Mouse (Mus musculus): Measurements from ENCODE around the gene Plxna2. TPM values are rescaled to one million over a fixed set of nuclear protein-coding genes. Genes with fewer than 3 reads are reported as not detected.

Plxna2 gene
- 6.0 and 6.7 TPM in 2 replicates for polyA plus RNA-seq (2015; fragmentation: Nextera tagmentation; extraction: Ambion mirVana)

DNA sequence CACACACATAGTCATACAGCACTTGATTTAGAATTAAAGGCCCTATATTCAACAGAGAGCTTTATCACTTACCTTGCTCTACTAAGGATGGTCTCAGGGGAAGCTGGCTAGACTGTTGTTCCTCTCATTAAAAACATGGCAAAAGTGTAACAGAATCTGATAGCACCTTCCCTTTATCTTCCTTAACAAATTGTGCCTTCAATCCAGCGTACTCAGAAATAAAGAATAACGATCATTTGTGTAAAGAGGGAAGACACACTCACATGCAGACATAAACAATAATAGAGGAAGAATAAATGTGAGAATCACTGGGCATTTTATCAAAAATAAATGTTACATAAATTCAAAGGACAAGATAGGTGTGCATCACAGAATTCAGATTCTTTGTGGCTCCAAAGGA lies at the start of gene Plxna2:
Plxna2 (plus strand) TSS at position 301 of the 400 bp plus-strand sequence.
- H3K27me3 ChIP-seq (ENCODE audit: insufficient read depth, low read length): peaks cover 2% of the 10 kb centered on the region; the same call in 1 of the 2 replicates
- no peak within 1 kb of the TSS for H3K27ac ChIP-seq (ENCODE audit: low read length)
- ATAC-seq (ENCODE audit: low FRiP score, low TSS enrichment): no peak
- no peaks in the 10 kb centered on the region for H3K9me3 ChIP-seq (ENCODE audit: low read length)
- H3K9ac ChIP-seq (replicated peaks; ENCODE audit: low read length): peak within 1 kb of the TSS; percentile 66; the same call in 1 of the 2 replicates
- 94% methylated on average over 2 of the region's 2 CpGs for WGBS
- no peaks in the 10 kb centered on the region for H3K36me3 ChIP-seq (ENCODE audit: insufficient read depth, low read length)
- peaks cover 24% of the 10 kb centered on the region for H3K4me1 ChIP-seq (ENCODE audit: insufficient read depth, low read length)
- peak within 1 kb of the TSS; percentile 93 for H3K4me2 ChIP-seq (replicated peaks; ENCODE audit: low read depth, low read length)
- peak within 1 kb of the TSS; percentile 55 for H3K4me3 ChIP-seq (ENCODE audit: low read length)

- no peaks in the 10 kb centered on the region for H3K9me3 ChIP-seq (ENCODE audit: low read length)
- 82% methylated on average over 3 of the region's 3 CpGs for WGBS
- H3K4me2 ChIP-seq (replicated peaks; ENCODE audit: low read depth, low read length): no peak overlapping the region
- H3K4me3 ChIP-seq (ENCODE audit: low read length): no peak overlapping the region
- H3K4me1 ChIP-seq (ENCODE audit: insufficient read depth, low read length): no peaks in the 10 kb centered on the region
- no peak overlapping the region for H3K27ac ChIP-seq (ENCODE audit: low read length)
- ATAC-seq (ENCODE audit: low FRiP score, low TSS enrichment): no peak
- no peak overlapping the region for H3K9ac ChIP-seq (replicated peaks; ENCODE audit: low read length)
- no peaks in the 10 kb centered on the region for H3K36me3 ChIP-seq (ENCODE audit: insufficient read depth, low read length)
- H3K27me3 ChIP-seq (ENCODE audit: insufficient read depth, low read length): peaks cover 3% of the 10 kb centered on the region; the same call in 1 of the 2 replicates
Observed at GRCm38 (mm10) chr1:194573870-194574269, 44.1 kb upstream of the Plxna2 start.

DNA sequence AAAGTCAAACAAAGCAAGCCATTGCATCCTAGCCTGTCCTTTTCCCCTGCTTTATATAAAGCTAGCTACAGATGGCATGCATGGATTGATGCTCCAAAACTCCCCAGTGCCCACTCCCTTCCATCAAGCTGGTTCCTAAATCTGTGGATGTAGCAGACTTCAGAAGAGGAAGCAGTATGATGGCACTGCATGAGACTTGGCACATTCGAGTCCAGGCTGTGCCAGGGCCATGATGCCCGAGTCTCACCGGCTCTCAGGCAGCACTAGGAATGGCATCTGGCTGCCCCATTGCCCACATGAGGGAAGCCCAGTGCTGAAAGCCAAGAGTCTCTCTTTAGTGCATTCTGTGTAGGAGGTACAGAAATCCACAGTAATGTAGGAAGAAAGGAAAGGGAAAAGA lies 39.7 kb upstream of the Plxna2 start:
- no peak overlapping the region for H3K4me2 ChIP-seq (replicated peaks; ENCODE audit: low read depth, low read length)
- no peak overlapping the region for H3K4me3 ChIP-seq (ENCODE audit: low read length)
- WGBS: 91% methylated on average over 3 of the region's 3 CpGs
- H3K4me1 ChIP-seq (ENCODE audit: insufficient read depth, low read length): no peaks in the 10 kb centered on the region
- H3K9me3 ChIP-seq (ENCODE audit: low read length): no peaks in the 10 kb centered on the region
- peaks cover 3% of the 10 kb centered on the region; the same call in 1 of the 2 replicates for H3K27me3 ChIP-seq (ENCODE audit: insufficient read depth, low read length)
- no peak for ATAC-seq (ENCODE audit: low FRiP score, low TSS enrichment)
- H3K27ac ChIP-seq (ENCODE audit: low read length): no peak overlapping the region
- no peak overlapping the region for H3K9ac ChIP-seq (replicated peaks; ENCODE audit: low read length)
- H3K36me3 ChIP-seq (ENCODE audit: insufficient read depth, low read length): no peaks in the 10 kb centered on the region

GRCm38 (mm10) chr1:194580539-194580938 lies 37.5 kb upstream of the Plxna2 start:
- H3K27me3 ChIP-seq (ENCODE audit: insufficient read depth, low read length): no peaks in the 10 kb centered on the region
- no peaks in the 10 kb centered on the region for H3K36me3 ChIP-seq (ENCODE audit: insufficient read depth, low read length)
- H3K9ac ChIP-seq (replicated peaks; ENCODE audit: low read length): no peak overlapping the region
- no peak overlapping the region for H3K4me3 ChIP-seq (ENCODE audit: low read length)
- H3K9me3 ChIP-seq (ENCODE audit: low read length): no peaks in the 10 kb centered on the region
- no peak for ATAC-seq (ENCODE audit: low FRiP score, low TSS enrichment)
- no peak overlapping the region for H3K27ac ChIP-seq (ENCODE audit: low read length)
- H3K4me2 ChIP-seq (replicated peaks; ENCODE audit: low read depth, low read length): no peak overlapping the region
- no peaks in the 10 kb centered on the region for H3K4me1 ChIP-seq (ENCODE audit: insufficient read depth, low read length)

- H3K27me3 ChIP-seq (ENCODE audit: insufficient read depth, low read length): no peaks in the 10 kb centered on the region
- H3K9me3 ChIP-seq (ENCODE audit: low read length): no peaks in the 10 kb centered on the region
- H3K4me1 ChIP-seq (ENCODE audit: insufficient read depth, low read length): peaks cover 3% of the 10 kb centered on the region; the same call in 1 of the 2 replicates
- WGBS: 62% methylated on average over 1 of the region's 1 CpGs
- ATAC-seq (ENCODE audit: low FRiP score, low TSS enrichment): no peak
- H3K36me3 ChIP-seq (ENCODE audit: insufficient read depth, low read length): no peaks in the 10 kb centered on the region
- H3K4me3 ChIP-seq (ENCODE audit: low read length): no peak overlapping the region
- no peak overlapping the region for H3K9ac ChIP-seq (replicated peaks; ENCODE audit: low read length)
- no peak overlapping the region for H3K4me2 ChIP-seq (replicated peaks; ENCODE audit: low read depth, low read length)
- H3K27ac ChIP-seq (ENCODE audit: low read length): no peak overlapping the region
Observed at GRCm38 (mm10) chr1:194586670-194587069, 31.3 kb upstream of the Plxna2 start.

DNA sequence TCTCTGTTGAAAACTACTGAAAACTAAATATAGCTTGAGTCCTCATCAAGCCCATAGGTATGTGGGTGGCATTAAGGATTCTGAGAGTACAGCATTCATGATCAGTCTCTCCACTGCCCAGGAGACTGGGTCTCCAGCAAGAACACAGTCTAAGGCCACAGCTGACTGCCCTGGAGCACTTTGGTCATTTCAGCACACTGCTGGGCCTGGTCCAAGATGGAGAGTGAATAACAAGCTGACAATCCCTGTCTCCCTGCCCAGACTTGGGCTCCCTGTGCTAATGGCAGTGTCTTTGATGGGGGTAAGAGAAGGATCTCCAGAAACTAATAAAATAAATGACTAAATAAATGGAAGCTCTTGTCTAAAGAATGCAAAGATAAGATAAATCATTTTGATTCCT lies 30.5 kb upstream of the Plxna2 start:
- H3K27me3 ChIP-seq (ENCODE audit: insufficient read depth, low read length): no peaks in the 10 kb centered on the region
- H3K27ac ChIP-seq (ENCODE audit: low read length): no peak overlapping the region

DNA sequence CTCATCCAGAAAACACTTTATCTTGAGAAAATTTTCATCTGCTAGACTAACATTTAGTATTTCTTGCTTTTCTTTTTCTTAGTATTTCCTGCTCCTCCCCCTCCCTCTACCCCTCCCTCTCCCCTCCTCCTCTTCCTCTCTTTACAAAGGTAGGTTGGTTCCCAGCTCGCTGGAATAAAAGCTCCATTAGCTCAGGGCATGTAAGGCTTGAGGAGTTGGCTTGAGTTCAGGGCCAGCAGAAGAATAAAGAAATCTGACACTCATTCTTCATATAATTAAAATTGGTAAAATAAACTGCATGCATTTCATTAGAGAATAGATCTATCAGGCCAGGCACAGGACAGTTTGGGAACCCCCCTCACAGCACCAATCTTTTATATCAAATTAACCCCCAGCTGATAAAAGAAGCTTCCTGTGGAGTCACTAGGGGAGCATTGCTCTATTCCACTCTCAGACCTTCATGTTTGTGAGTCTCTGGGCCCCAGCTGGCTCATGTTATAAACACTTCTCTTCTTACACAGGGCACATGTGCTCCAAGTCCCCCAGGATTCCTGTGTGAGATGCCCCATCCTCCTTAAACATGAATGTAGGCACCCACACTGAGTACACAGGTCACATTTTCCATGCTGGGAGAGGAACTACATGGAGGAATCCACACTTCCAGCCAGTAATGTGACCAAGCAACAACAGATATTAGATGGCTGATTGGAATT lies 29.9 kb upstream of the Plxna2 start:
- H3K4me2 ChIP-seq (replicated peaks; ENCODE audit: low read depth, low read length): no peak overlapping the region
- H3K36me3 ChIP-seq (ENCODE audit: insufficient read depth, low read length): no peaks in the 10 kb centered on the region
- H3K9me3 ChIP-seq (ENCODE audit: low read length): no peaks in the 10 kb centered on the region
- WGBS: 25% methylated on average over 1 of the region's 1 CpGs
- ATAC-seq (ENCODE audit: low FRiP score, low TSS enrichment): 0 out of 2 replicates have a peak, but pooled peaks have one; percentile 9
- H3K9ac ChIP-seq (replicated peaks; ENCODE audit: low read length): no peak overlapping the region
- no peaks in the 10 kb centered on the region for H3K27me3 ChIP-seq (ENCODE audit: insufficient read depth, low read length)
- peaks cover 3% of the 10 kb centered on the region; the same call in 1 of the 2 replicates for H3K4me1 ChIP-seq (ENCODE audit: insufficient read depth, low read length)
- 0 out of 2 replicates have a peak overlapping the region, but pooled peaks have one; percentile 31 for H3K27ac ChIP-seq (ENCODE audit: low read length)
- no peak overlapping the region for H3K4me3 ChIP-seq (ENCODE audit: low read length)

More for the DNA sequence above, 30.5 kb upstream of the Plxna2 start:
- Histone ChIP-seq H3K4me3 (ENCODE audit: low read length) (no peak overlapping the region), H3K9me3 (ENCODE audit: low read length) (no peaks in the 10 kb centered on the region), H3K4me2 (replicated peaks; ENCODE audit: low read depth, low read length) (no peak overlapping the region), H3K36me3 (ENCODE audit: insufficient read depth, low read length) (no peaks in the 10 kb centered on the region), H3K9ac (replicated peaks; ENCODE audit: low read length) (no peak overlapping the region), H3K4me1 (ENCODE audit: insufficient read depth, low read length) (peaks cover 3% of the 10 kb centered on the region; the same call in 1 of the 2 replicates)
- 0 out of 2 replicates have a peak, but pooled peaks have one; percentile 46 for ATAC-seq (ENCODE audit: low FRiP score, low TSS enrichment)

DNA sequence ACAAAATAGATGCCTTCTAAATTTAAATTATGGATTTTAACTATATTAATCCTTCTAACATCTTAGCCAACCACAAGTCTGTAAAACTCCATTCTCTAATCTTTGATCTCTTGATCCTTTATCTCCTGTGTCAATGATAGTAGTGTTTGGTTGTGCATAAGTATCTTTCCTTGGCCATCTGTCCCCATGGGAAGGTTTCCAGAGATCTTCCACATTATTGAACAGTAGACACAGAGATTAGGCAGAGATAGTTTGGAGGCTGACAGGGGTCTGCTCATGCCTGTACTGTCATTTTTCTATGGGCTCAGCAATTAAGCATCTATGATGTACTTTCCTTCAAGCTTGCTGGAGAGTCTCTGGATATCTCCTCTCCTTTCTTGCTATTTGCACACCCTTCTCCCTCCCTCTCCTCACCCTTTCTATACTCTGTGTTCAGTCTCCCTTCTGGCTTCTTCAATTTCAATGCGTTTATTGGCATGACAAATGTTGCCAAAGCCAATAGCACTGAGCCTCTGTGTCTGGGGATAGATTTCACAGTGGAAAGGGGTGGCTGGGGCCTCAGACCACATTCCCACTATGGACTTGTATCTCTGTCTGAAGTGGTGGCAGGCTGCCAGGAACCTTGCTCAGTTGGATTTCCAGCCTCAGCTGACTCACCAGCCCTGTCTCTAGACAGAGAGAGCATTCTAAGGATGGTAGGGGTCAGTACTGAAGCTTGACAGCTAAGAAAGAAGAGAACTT lies 29.1 kb upstream of the Plxna2 start:
- no peaks in the 10 kb centered on the region for H3K36me3 ChIP-seq (ENCODE audit: insufficient read depth, low read length)
- ATAC-seq (ENCODE audit: low FRiP score, low TSS enrichment): 0 out of 2 replicates have a peak, but pooled peaks have one; percentile 35
- no peak overlapping the region for H3K4me2 ChIP-seq (replicated peaks; ENCODE audit: low read depth, low read length)
- no peak overlapping the region for H3K4me3 ChIP-seq (ENCODE audit: low read length)
- no peaks in the 10 kb centered on the region for H3K27me3 ChIP-seq (ENCODE audit: insufficient read depth, low read length)
- WGBS: 44% methylated on average over 1 of the region's 1 CpGs
- peaks cover 3% of the 10 kb centered on the region; the same call in 1 of the 2 replicates for H3K4me1 ChIP-seq (ENCODE audit: insufficient read depth, low read length)
- no peak overlapping the region for H3K9ac ChIP-seq (replicated peaks; ENCODE audit: low read length)
- H3K9me3 ChIP-seq (ENCODE audit: low read length): no peaks in the 10 kb centered on the region
- no peak overlapping the region for H3K27ac ChIP-seq (ENCODE audit: low read length)

DNA sequence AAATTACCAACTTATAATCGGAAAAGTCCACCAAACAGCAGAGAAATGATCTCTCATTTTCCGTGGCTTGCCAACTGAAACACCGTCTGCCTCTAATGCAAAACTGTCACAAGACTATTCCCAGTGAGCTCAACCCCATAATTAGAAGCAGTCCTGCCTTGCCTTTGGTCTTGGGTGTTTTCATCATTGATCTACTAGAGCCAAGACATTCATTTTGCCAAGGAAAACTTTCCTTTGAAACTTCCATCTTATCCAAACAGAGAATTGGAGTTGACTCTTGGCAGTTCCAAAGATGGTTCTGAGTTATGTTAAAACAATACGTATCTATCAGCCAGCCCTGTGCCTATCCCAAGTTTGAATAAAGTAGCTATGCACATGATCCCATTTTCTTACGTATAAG lies 24.9 kb upstream of the Plxna2 start:
- Histone ChIP-seq H3K36me3 (ENCODE audit: insufficient read depth, low read length) (no peaks in the 10 kb centered on the region), H3K4me2 (replicated peaks; ENCODE audit: low read depth, low read length) (no peak overlapping the region), H3K4me3 (ENCODE audit: low read length) (no peak overlapping the region), H3K27ac (ENCODE audit: low read length) (no peak overlapping the region), H3K9me3 (ENCODE audit: low read length) (no peaks in the 10 kb centered on the region), H3K4me1 (ENCODE audit: insufficient read depth, low read length) (peaks cover 3% of the 10 kb centered on the region; the same call in 1 of the 2 replicates), H3K27me3 (ENCODE audit: insufficient read depth, low read length) (no peaks in the 10 kb centered on the region), H3K9ac (replicated peaks; ENCODE audit: low read length) (no peak overlapping the region)
- 75% methylated on average over 5 of the region's 5 CpGs for WGBS
- no peak for ATAC-seq (ENCODE audit: low FRiP score, low TSS enrichment)
